Mouse (Mus musculus): ENCODE results near the gene Tbc1d30.

Gene Tbc1d30

GRCm38 (mm10) chr10:121310511-121311221 is 40.4 kb downstream of the Tbc1d30 start:
- no peak for DNase-seq (ENCODE audit: low spot score)

GRCm38 (mm10) chr10:121309801-121310510 is 41.1 kb downstream of the Tbc1d30 start:
- DNase-seq (ENCODE audit: low spot score), result no peak

- no peak for DNase-seq (ENCODE audit: low spot score)
These were observed 41.9 kb downstream of the Tbc1d30 start for GRCm38 (mm10) chr10:121309123-121309655.

- DNase-seq (ENCODE audit: low spot score), result no peak
These were observed 45.6 kb downstream of the Tbc1d30 start for GRCm38 (mm10) chr10:121305441-121305840.

GRCm38 (mm10) chr10:121303559-121303958 is 47.5 kb downstream of the Tbc1d30 start:
- DNase-seq (ENCODE audit: low spot score), result no peak

GRCm38 (mm10) chr10:121301868-121302267 is 49.2 kb downstream of the Tbc1d30 start:
- no peak for DNase-seq (ENCODE audit: low spot score)

GRCm38 (mm10) chr10:121300659-121301058 is 50.4 kb downstream of the Tbc1d30 start:
- no peak for DNase-seq (ENCODE audit: low spot score)

GRCm38 (mm10) chr10:121297054-121297701 is 53.9 kb downstream of the Tbc1d30 start:
- DNase-seq (ENCODE audit: low spot score), result no peak

GRCm38 (mm10) chr10:121294471-121294870 is 56.6 kb downstream of the Tbc1d30 start:
- DNase-seq (ENCODE audit: low spot score), result no peak

GRCm38 (mm10) chr10:121293829-121294228 is 57.2 kb downstream of the Tbc1d30 start:
- DNase-seq (ENCODE audit: low spot score), result no peak

GRCm38 (mm10) chr10:121291272-121291917 is 59.7 kb downstream of the Tbc1d30 start:
- no peak for DNase-seq (ENCODE audit: low spot score)

GRCm38 (mm10) chr10:121290682-121291078 is 60.4 kb downstream of the Tbc1d30 start:
- no peak for DNase-seq (ENCODE audit: low spot score)

- peak; percentile 10 for DNase-seq (ENCODE audit: low spot score)
These were observed 61.0 kb downstream of the Tbc1d30 start for GRCm38 (mm10) chr10:121289970-121290681.

GRCm38 (mm10) chr10:121282926-121283325 is 68.2 kb downstream of the Tbc1d30 start:
- DNase-seq (ENCODE audit: low spot score), result no peak

- no peak for DNase-seq (ENCODE audit: low spot score)
These were observed 68.6 kb downstream of the Tbc1d30 start for GRCm38 (mm10) chr10:121282436-121282835.

GRCm38 (mm10) chr10:121280943-121281342 is 70.1 kb downstream of the Tbc1d30 start:
- DNase-seq (ENCODE audit: low spot score), result no peak

GRCm38 (mm10) chr10:121277022-121277471 is 74.0 kb downstream of the Tbc1d30 start:
- no peak for DNase-seq (ENCODE audit: low spot score)

- DNase-seq (ENCODE audit: low spot score), result no peak
These were observed 76.1 kb downstream of the Tbc1d30 start for GRCm38 (mm10) chr10:121274964-121275363.

GRCm38 (mm10) chr10:121271002-121271401 is 80.1 kb downstream of the Tbc1d30 start:
- no peak for DNase-seq (ENCODE audit: low spot score)

- no peak for DNase-seq (ENCODE audit: low spot score)
These were observed 82.3 kb downstream of the Tbc1d30 start for GRCm38 (mm10) chr10:121268771-121269170.

- DNase-seq (ENCODE audit: low spot score), result no peak
These were observed 86.9 kb downstream of the Tbc1d30 start for GRCm38 (mm10) chr10:121264204-121264575.

Measured in c-Kit-positive CD71-positive TER-119-positive erythroid progenitor cells, embryonic 14.5 days (primary cell).